Mouse (Mus musculus): ENCODE data around the gene Ly86. TPM values are rescaled to one million over a fixed set of nuclear protein-coding genes. Genes with fewer than 3 reads are reported as not detected.

Gene Ly86
- polyA plus RNA-seq, 1 experiment: 6.9 TPM

GRCm38 (mm10) chr13:37364351-37364750 lies 19.3 kb downstream of the Ly86 start:
- whole genome bisulfite sequencing: 49% methylated on average over 5 of the region's 5 CpGs
- TF ChIP-seq CTCF (IDR thresholded peaks at IDR 0.05; ENCODE audit: insufficient read depth, low read length): no peak
- no peak for TF ChIP-seq POLR2A (IDR thresholded peaks at IDR 0.05; ENCODE audit: borderline replicate concordance, extremely low read depth, low read depth, low read length)
- H3K4me3 ChIP-seq (replicated peaks; ENCODE audit: extremely low read depth, low read depth, low read length): no peak overlapping the region
- no peak for DNase-seq
- H3K4me1 ChIP-seq (ENCODE audit: control insufficient read depth, insufficient read depth, low read length): no peaks in the 10 kb centered on the region

- TF ChIP-seq CTCF (IDR thresholded peaks at IDR 0.05; ENCODE audit: insufficient read depth, low read length) (no peak), POLR2A (IDR thresholded peaks at IDR 0.05; ENCODE audit: borderline replicate concordance, extremely low read depth, low read depth, low read length) (no peak)
- DNase-seq: no peak
- no peaks in the 10 kb centered on the region for H3K4me1 ChIP-seq (ENCODE audit: control insufficient read depth, insufficient read depth, low read length)
- H3K4me3 ChIP-seq (replicated peaks; ENCODE audit: extremely low read depth, low read depth, low read length): no peak overlapping the region
- 74% methylated on average over 5 of the region's 5 CpGs for WGBS
Measured at GRCm38 (mm10) chr13:37376411-37376810, 31.4 kb downstream of the Ly86 start.

DNA sequence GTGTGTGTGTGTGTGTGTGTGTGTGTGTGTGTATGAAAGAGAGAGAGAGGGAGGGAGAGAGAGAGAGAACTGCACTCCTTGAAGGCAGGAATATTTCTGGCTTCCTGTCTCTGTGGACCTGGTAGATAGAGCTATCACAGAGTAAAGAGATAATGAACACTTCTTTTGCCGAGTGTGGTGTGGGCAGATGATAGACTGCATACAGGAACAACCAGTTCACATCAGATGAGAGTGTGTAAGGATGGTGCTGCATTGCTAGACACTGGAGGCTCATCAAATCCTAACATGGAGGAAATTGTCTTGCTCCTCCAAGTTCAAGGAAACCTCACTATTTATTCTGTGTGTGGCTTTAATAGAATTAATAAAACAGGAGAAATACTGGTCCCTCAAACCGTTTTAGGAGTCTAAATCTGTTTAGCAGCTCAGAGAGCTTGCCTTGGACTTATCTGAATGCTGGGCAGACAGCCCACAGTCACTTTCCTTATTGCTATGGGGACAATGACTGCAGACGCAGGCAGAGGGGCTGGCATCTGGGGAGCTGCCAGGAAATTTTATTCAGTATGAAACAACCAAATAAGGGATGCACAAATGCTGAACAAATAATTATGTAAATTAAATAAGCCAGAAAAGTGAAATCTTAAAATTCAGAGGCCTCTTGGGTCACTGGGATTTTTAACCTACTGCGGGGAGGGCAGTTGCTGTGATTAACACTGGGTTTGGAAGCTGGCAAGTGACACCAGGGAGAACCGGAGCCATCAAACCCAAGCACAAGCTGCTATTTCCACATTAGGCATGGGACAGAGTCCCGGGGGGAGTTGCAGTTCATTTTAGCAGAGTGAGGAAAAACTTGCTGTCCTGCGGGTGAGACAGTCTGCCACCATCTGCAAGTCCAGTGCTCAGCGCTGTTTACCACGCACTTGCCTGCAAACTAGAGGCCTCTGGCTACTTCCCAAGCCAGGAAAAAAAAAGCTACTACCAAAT lies 43.5 kb downstream of the Ly86 start:
- Histone ChIP-seq H3K4me1 (ENCODE audit: control insufficient read depth, insufficient read depth, low read length) (no peaks in the 10 kb centered on the region), H3K4me3 (replicated peaks; ENCODE audit: extremely low read depth, low read depth, low read length) (no peak overlapping the region)
- no peak for DNase-seq
- WGBS: 36% methylated on average over 9 of the region's 9 CpGs
- TF ChIP-seq CTCF (IDR thresholded peaks at IDR 0.05; ENCODE audit: insufficient read depth, low read length) (no peak), POLR2A (IDR thresholded peaks at IDR 0.05; ENCODE audit: borderline replicate concordance, extremely low read depth, low read depth, low read length) (no peak)

DNA sequence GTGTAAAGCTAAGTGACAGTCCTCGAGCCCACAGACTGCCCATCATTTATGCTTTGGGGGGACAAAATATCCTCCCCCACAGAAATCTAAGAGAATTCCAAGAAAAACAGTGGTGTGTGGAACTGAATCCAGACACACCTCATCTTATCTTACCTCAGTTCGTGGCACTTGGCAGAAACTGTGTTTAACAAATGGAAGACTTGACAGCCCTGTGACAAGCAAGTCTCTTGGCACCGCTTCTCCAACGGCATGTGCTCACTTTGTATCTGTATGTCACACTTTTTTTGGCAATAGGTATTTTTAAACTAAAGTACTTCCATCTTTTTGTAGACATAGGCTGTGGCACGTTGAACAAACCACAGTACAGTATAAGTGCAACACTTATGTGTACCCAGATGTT lies 44.3 kb downstream of the Ly86 start:
- Histone ChIP-seq H3K4me3 (replicated peaks; ENCODE audit: extremely low read depth, low read depth, low read length) (no peak overlapping the region), H3K4me1 (ENCODE audit: control insufficient read depth, insufficient read depth, low read length) (no peaks in the 10 kb centered on the region)
- 47% methylated on average over 5 of the region's 5 CpGs for WGBS
- no peak for TF ChIP-seq POLR2A (IDR thresholded peaks at IDR 0.05; ENCODE audit: borderline replicate concordance, extremely low read depth, low read depth, low read length)
- TF ChIP-seq CTCF (IDR thresholded peaks at IDR 0.05; ENCODE audit: insufficient read depth, low read length): no peak
- no peak for DNase-seq

GRCm38 (mm10) chr13:37398791-37399190 lies 53.8 kb downstream of the Ly86 start:
- Histone ChIP-seq H3K4me1 (ENCODE audit: control insufficient read depth, insufficient read depth, low read length) (no peaks in the 10 kb centered on the region), H3K4me3 (replicated peaks; ENCODE audit: extremely low read depth, low read depth, low read length) (no peak overlapping the region)
- 82% methylated on average over 4 of the region's 4 CpGs for WGBS
- no peak for DNase-seq
- no peak for TF ChIP-seq POLR2A (IDR thresholded peaks at IDR 0.05; ENCODE audit: borderline replicate concordance, extremely low read depth, low read depth, low read length)
- no peak for TF ChIP-seq CTCF (IDR thresholded peaks at IDR 0.05; ENCODE audit: insufficient read depth, low read length)

DNA sequence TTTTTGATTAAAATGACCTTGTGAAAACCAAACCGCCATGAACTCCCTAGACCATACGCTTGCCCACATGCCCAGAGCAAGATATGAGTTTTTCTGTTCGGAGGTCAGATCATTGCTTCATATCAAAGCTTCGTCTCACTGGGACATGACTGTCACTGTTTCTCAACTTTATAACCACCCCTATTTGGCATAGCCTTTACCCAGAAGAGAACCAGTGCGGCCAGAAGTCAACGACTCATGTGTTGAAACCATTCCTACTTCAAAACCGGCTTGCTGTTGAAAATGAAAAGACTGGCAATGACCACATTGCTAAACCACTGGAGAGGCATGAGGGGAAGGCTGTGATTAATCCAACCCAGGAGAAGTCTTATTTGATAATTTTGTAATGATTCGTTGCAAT lies 54.3 kb downstream of the Ly86 start:
- WGBS: 73% methylated on average over 8 of the region's 8 CpGs
- DNase-seq: no peak

DNA sequence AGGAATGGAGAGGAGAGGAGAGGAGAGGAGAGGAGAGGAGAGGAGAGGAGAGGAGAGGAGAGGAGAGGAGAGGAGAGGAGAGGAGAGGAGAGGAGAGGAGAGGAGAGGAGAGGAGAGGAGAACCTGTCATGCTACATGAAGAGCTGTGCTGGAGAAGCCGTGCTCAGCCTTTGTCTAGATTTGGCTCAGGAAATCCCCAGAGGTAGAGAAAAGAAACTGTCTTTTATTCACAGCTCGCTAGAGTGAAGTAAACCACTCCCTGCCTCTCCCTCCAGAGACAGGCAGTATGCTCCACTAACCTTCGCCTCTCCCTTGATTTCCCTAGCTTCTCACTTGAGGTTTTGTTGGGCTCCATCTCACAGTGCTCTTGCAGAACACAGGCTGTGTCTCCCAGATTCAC lies 57.4 kb downstream of the Ly86 start:
- TF ChIP-seq CTCF (IDR thresholded peaks at IDR 0.05; ENCODE audit: insufficient read depth, low read length) (no peak), POLR2A (IDR thresholded peaks at IDR 0.05; ENCODE audit: borderline replicate concordance, extremely low read depth, low read depth, low read length) (no peak)
- 50% methylated on average over 3 of the region's 3 CpGs for WGBS
- no peak overlapping the region for H3K4me3 ChIP-seq (replicated peaks; ENCODE audit: extremely low read depth, low read depth, low read length)

More for the DNA sequence above, 54.3 kb downstream of the Ly86 start:
- Histone ChIP-seq H3K4me3 (replicated peaks; ENCODE audit: extremely low read depth, low read depth, low read length) (no peak overlapping the region), H3K4me1 (ENCODE audit: control insufficient read depth, insufficient read depth, low read length) (no peaks in the 10 kb centered on the region)
- TF ChIP-seq CTCF (IDR thresholded peaks at IDR 0.05; ENCODE audit: insufficient read depth, low read length): no peak
- TF ChIP-seq POLR2A (IDR thresholded peaks at IDR 0.05; ENCODE audit: borderline replicate concordance, extremely low read depth, low read depth, low read length): no peak

DNA sequence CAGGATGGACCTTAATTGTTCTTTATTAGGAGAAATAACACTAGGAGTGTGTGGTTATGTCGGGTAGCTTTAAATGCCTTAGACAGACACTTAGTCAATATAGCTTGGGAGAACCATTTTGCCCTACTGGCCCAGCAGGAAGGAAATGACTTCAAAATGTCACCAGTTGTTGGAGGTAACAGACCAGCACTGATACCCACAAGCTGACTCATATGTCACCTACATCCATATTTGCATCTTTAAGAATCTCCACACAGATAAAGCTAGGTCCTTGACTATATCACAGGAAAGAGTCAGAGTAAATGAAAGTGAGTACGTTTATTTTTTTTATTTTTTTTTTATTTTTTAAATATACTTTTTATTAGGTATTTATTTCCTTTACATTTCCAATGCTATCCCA lies 58.7 kb downstream of the Ly86 start:
- WGBS: 78% methylated on average over 2 of the region's 2 CpGs
- Histone ChIP-seq H3K4me1 (ENCODE audit: control insufficient read depth, insufficient read depth, low read length) (no peaks in the 10 kb centered on the region), H3K4me3 (replicated peaks; ENCODE audit: extremely low read depth, low read depth, low read length) (no peak overlapping the region)
- DNase-seq: no peak
- no peak for TF ChIP-seq CTCF (IDR thresholded peaks at IDR 0.05; ENCODE audit: insufficient read depth, low read length)
- TF ChIP-seq POLR2A (IDR thresholded peaks at IDR 0.05; ENCODE audit: borderline replicate concordance, extremely low read depth, low read depth, low read length): no peak

More for the DNA sequence above, 57.4 kb downstream of the Ly86 start:
- no peak for DNase-seq
- H3K4me1 ChIP-seq (ENCODE audit: control insufficient read depth, insufficient read depth, low read length): no peaks in the 10 kb centered on the region

- TF ChIP-seq CTCF (IDR thresholded peaks at IDR 0.05; ENCODE audit: insufficient read depth, low read length): no peak
- TF ChIP-seq POLR2A (IDR thresholded peaks at IDR 0.05; ENCODE audit: borderline replicate concordance, extremely low read depth, low read depth, low read length): no peak
- H3K4me3 ChIP-seq (replicated peaks; ENCODE audit: extremely low read depth, low read depth, low read length): no peak overlapping the region
- 86% methylated on average over 1 of the region's 1 CpGs for WGBS
- no peak for DNase-seq
- no peaks in the 10 kb centered on the region for H3K4me1 ChIP-seq (ENCODE audit: control insufficient read depth, insufficient read depth, low read length)
Measured at GRCm38 (mm10) chr13:37415696-37416095, 70.7 kb downstream of the Ly86 start.

DNA sequence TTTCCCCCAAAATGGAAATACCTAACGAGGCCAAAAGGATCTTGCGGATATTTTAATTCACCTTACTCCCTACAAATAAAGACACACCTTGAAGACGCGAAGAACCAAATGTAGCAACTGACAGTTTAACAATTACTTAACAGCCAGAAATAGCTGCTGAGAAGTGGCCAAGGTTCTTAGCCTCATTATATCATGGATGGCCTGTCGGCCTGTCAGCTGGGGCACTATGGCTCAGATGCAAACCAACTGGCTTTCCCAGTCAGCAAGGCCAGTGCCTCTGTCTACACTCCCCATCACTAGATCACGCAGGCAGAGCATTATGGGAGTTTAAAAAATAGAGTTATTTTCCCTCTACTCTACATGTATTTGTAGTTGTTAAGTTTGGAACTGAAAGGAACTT lies 78.4 kb downstream of the Ly86 start:
- WGBS: 81% methylated on average over 6 of the region's 6 CpGs
- no peak for DNase-seq
- Histone ChIP-seq H3K4me1 (ENCODE audit: control insufficient read depth, insufficient read depth, low read length) (no peaks in the 10 kb centered on the region), H3K4me3 (replicated peaks; ENCODE audit: extremely low read depth, low read depth, low read length) (no peak overlapping the region)
- no peak for TF ChIP-seq CTCF (IDR thresholded peaks at IDR 0.05; ENCODE audit: insufficient read depth, low read length)
- TF ChIP-seq POLR2A (IDR thresholded peaks at IDR 0.05; ENCODE audit: borderline replicate concordance, extremely low read depth, low read depth, low read length): no peak
